Mouse (Mus musculus): ENCODE data around the gene Aplp1. TPM values are rescaled to one million over a fixed set of nuclear protein-coding genes. Genes with fewer than 3 reads are reported as not detected.
A peak's percentile ranks its signal among the peaks of the same experiment; 100 is the strongest.

Aplp1 gene
- total RNA-seq, 2 experiments from 2014 or later: 0.72 to 0.95 TPM

- no peak for DNase-seq
Observed at GRCm38 (mm10) chr7:30411023-30411422, 34.3 kb downstream of the Aplp1 start.

- no peak for DNase-seq
Observed at GRCm38 (mm10) chr7:30409789-30410188, 35.5 kb downstream of the Aplp1 start.

GRCm38 (mm10) chr7:30408639-30409038, 36.7 kb downstream of the Aplp1 start:
- DNase-seq: no peak

GRCm38 (mm10) chr7:30402343-30402742, 43.0 kb downstream of the Aplp1 start:
- no peak for DNase-seq

GRCm38 (mm10) chr7:30399671-30400070, 45.7 kb downstream of the Aplp1 start:
- no peak for DNase-seq

GRCm38 (mm10) chr7:30394871-30395270, 50.5 kb downstream of the Aplp1 start:
- DNase-seq: no peak

- peak; percentile 32 for DNase-seq
Observed at GRCm38 (mm10) chr7:30394379-30394778, 51.0 kb downstream of the Aplp1 start.

- no peak for DNase-seq
Observed at GRCm38 (mm10) chr7:30393631-30394030, 51.7 kb downstream of the Aplp1 start.

- DNase-seq: no peak
Observed at GRCm38 (mm10) chr7:30392746-30393520, 52.4 kb downstream of the Aplp1 start.

Other genes with a start within 250 kb of the Aplp1 start
- 100 to 1,000 TPM; 201 to 255 TPM for gene Capns1, start 246.7 kb downstream of the Aplp1 start, total RNA-seq (2021)
- 10 to 100 TPM; 50.8 to 58.9 TPM for gene Polr2i, start 213.6 kb downstream of the Aplp1 start, total RNA-seq (2021)
- 10 to 100 TPM; 25.0 to 25.9 TPM for gene Tbcb, start 213.3 kb downstream of the Aplp1 start, total RNA-seq (2021)
- gene Ovol3, start 209.8 kb downstream of the Aplp1 start, total RNA-seq (2021): not detected
- under 1 TPM in 1 of 2 experiments, not detected in 1; 0.20 TPM for gene Thap8, start 165.4 kb downstream of the Aplp1 start, total RNA-seq (2021)
- gene Wdr62, start 165.1 kb downstream of the Aplp1 start, total RNA-seq (2021): 1 to 10 TPM; 1.8 to 3.8 TPM
- 10 to 100 TPM in 1 of 2 experiments, 1 to 10 TPM in 1; 4.2 to 10.6 TPM for gene Clip3, start 153.8 kb downstream of the Aplp1 start, total RNA-seq (2021)
- 10 to 100 TPM; 18.6 to 18.8 TPM for gene Alkbh6, start 136.8 kb downstream of the Aplp1 start, total RNA-seq (2021)
- 1 to 10 TPM; 1.2 to 1.4 TPM for gene Syne4, start 130.7 kb downstream of the Aplp1 start, total RNA-seq (2021)
- under 1 TPM; 0.31 to 0.46 TPM for gene E130208F15Rik, start 123.8 kb downstream of the Aplp1 start, total RNA-seq (2021)
- 1 to 10 TPM; 6.5 to 7.3 TPM for gene Sdhaf1, start 121.6 kb downstream of the Aplp1 start, total RNA-seq (2021)
- gene Lrfn3, start 82.8 kb downstream of the Aplp1 start, total RNA-seq (2021): 1 to 10 TPM; 2.5 to 2.6 TPM
- 1 to 10 TPM; 5.8 to 6.5 TPM for gene Tyrobp, start 31.8 kb downstream of the Aplp1 start, total RNA-seq (2021)
- gene Hcst, start 25.7 kb downstream of the Aplp1 start, total RNA-seq (2021): not detected
- under 1 TPM in 1 of 2 experiments, not detected in 1; 0.27 TPM for gene Nfkbid, start 23.8 kb downstream of the Aplp1 start, total RNA-seq (2021)
- gene Kirrel2, start 12.2 kb upstream of the Aplp1 start, total RNA-seq (2021): not detected
- gene Nphs1, start 12.8 kb upstream of the Aplp1 start, total RNA-seq (2021): not detected
- not detected for gene Prodh2, start 48.1 kb upstream of the Aplp1 start, total RNA-seq (2021)
- gene Arhgap33, start 89.5 kb upstream of the Aplp1 start, total RNA-seq (2021): 1 to 10 TPM in 1 of 2 experiments, under 1 TPM in 1; 0.74 to 1.1 TPM
- gene Hspb6, start 106.6 kb upstream of the Aplp1 start, total RNA-seq (2021): 1,000 to 10,000 TPM; 1,175 to 3,096 TPM
- gene Proser3, start 106.8 kb upstream of the Aplp1 start, total RNA-seq (2021): 1 to 10 TPM; 3.0 to 6.4 TPM
- 10 to 100 TPM in 1 of 2 experiments, 1 to 10 TPM in 1; 8.4 to 10.3 TPM for gene Lin37, start 114.3 kb upstream of the Aplp1 start, total RNA-seq (2021)
- 10 to 100 TPM; 54.1 to 55.6 TPM for gene U2af1l4, start 117.8 kb upstream of the Aplp1 start, total RNA-seq (2021)
- 1 to 10 TPM; 1.6 to 2.2 TPM for gene Gm49396, start 117.8 kb upstream of the Aplp1 start, total RNA-seq (2021)
- 10 to 100 TPM; 91.2 to 92.1 TPM for gene Psenen, start 118.1 kb upstream of the Aplp1 start, total RNA-seq (2021)
- under 1 TPM; 0.46 to 0.75 TPM for gene Igflr1, start 119.9 kb upstream of the Aplp1 start, total RNA-seq (2021)
- gene Kmt2b, start 143.2 kb upstream of the Aplp1 start, total RNA-seq (2021): 10 to 100 TPM; 12.3 to 14.0 TPM
- gene Zbtb32, start 153.4 kb upstream of the Aplp1 start, total RNA-seq (2021): not detected
- gene Upk1a, start 167.3 kb upstream of the Aplp1 start, total RNA-seq (2021): not detected
- gene Cox6b1, start 180.6 kb upstream of the Aplp1 start, total RNA-seq (2021): 1,000 to 10,000 TPM; 1,459 to 1,684 TPM
- not detected for gene Etv2, start 190.3 kb upstream of the Aplp1 start, total RNA-seq (2021)
- 10 to 100 TPM; 37.2 to 40.1 TPM for gene Rbm42, start 204.8 kb upstream of the Aplp1 start, total RNA-seq (2021)
- 1 to 10 TPM; 3.5 to 5.1 TPM for gene Haus5, start 219.5 kb upstream of the Aplp1 start, total RNA-seq (2021)
- 1 to 10 TPM; 2.3 to 3.4 TPM for gene Pmis2, start 226.1 kb upstream of the Aplp1 start, total RNA-seq (2021)

All from gastrocnemius, postnatal 25 days (tissue).